Mouse (Mus musculus) heart, postnatal 25 days (tissue): ENCODE results near the gene Fggy. TPM values are rescaled to one million over a fixed set of nuclear protein-coding genes. Genes with fewer than 3 reads are reported as not detected.
A peak's percentile ranks its signal among the peaks of the same experiment; 100 is the strongest.

Experiments
- DNase-seq: peaks from one replicate; pipeline ENCODE4 v3.0.0; 2022; ENCODE audit warnings: low spot score
- intact Hi-C: fragments of 180-260 bp; cut with DNase I; formaldehyde crosslinking; loops from one replicate; pipeline ENCODE4 v1.15.1; 2025
- total RNA-seq, 2 experiments: library from RNA; stranded (reverse); gene quantifications; 2 replicates each; pipeline ENCODE4 v1.2.3; 2021

Fggy gene
- total RNA-seq, 2 experiments from 2014 or later = 4.6 to 7.8 TPM

DNA sequence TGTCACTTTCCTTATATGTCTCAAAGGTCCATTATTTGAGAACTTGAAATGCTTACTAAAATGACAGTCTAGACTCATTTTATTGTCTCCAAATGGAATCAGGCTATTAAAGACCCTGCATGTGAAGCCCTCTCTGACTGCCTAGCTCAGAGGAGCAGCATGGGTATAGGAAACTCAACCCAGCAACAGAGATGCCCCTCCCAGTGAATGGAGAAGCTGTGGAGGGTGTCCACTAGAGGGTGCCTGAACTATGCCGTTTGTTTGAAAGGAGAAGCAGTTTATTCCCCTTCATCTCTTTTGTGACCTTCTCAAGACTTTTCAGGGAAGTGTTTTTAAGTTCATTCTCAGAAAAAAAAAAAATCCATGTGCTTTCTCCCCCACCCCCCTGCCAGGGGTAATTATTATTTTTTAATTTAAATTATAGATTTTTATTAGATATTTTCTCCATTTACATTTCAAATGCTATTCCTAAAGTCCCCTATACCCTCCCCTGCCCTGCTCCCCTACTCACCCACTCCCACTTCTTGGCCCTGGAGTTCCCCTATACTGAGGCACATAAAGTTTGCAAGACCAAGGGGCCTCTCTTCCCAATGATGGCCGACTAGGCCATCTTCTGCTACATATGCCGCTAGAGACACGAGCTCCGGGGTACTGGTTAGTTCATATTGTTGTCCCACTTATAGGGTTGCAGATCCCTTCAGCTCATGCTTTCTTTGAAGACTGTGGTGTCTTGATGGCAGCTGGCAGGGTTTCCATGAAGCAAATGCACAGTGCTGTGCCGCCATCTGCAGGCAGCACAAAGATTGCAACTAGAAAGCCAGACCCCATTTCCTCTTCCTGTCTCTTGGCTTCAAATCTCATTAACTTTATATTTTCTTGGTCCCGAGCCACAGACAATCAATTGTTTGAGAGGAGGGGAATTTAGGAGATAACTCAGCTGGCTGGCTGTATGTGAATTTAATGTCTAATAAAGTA, 367.2 kb downstream of the Fggy start:
- intact Hi-C loops = loop anchor here (2.0 to 10.0 kb wide), 2 partner anchors 916 to 1260 kb away; no protein-coding TSS in a partner anchor
- peak; percentile 10 for DNase-seq

DNA sequence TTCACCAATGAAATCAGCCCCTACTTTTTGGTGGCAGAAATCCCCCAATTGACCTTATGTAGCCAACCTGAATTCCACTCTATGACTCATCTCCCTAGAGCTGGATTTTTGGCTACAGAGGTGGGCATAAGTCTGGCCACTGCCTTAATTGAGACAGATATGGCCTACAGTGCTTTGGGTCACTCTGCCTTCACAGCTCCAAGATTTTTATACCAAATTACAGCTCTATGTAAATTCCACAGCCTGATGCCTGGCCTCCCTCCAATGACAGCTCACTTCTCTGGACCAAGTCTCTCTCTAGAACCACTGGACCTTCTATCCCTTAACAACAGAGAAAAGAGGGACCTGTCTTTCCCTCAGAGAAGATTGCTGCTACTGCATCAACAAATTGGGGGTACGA, 371.5 kb downstream of the Fggy start:
- intact Hi-C loops = loop anchor here (10.0 kb wide), 1 partner anchor 1264 kb away; no protein-coding TSS in a partner anchor

DNA sequence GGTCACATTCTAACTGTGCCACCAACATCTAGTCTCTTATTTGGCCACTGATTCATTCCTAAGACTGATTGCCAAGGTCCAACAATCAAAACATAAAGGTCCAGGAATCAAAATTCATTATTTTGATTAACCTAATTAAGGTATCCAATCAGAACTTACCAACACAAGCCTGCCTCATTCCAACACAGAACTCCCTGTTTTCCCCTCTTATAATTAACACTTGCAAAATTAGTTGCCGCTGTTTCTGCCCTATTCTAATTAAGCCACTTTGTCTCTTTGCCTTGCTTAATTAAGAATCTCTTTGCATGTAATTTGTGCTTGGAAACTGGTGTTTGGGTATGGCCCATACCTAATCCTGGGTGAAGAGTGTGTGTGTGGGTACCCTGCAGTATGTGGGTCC, 372.6 kb downstream of the Fggy start:
- no peak for DNase-seq
- intact Hi-C loops = loop anchor here (10.0 kb wide), 1 partner anchor 1265 kb away; no protein-coding TSS in a partner anchor

More for the DNA sequence above, 371.5 kb downstream of the Fggy start:
- no peak for DNase-seq

DNA sequence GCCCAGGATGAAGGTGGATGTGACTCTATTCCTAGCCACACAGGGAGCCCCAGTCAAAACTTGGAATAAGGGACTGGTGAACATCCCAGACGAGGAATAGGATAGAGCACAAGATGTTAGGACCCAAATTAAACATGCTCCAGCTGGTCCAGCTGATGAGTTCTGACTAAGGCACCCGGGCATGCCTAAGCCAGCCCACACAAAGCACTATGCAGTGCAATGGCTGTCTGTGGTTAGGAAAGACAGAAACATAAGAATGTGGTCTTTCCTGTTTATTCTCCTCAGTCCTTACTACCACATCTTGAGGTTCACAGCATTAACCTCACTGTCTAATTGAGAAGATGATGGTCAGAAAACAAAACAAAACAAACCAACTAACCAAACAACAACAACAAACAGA, 374.0 kb downstream of the Fggy start:
- intact Hi-C loops = no loop called here
- no peak for DNase-seq

DNA sequence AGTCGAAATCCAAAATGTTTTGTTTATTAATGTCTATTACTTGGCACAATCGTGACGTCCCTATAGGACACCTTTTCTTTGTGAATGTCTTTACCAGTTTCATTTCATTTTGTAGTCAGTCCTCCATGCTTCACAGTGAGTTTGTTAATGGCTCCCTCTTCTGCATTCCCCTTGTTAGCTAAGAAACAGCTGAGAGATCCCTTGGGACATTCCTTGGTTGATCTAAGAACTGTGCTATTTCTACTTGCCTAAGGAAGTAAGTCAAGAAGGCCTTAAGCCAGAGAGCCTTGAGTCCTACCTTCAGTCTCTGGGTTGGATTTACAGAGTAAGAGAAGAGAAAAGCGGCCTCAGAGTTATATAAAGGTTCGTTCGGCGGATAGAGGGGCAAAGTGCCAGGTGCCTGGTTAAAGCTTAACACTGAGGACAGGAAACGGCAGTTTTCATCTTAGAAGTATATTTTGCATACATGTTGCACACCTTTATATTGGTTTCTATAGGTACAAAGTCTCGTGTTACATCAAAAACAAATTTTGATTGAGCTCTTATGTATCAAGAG, 376.6 kb downstream of the Fggy start:
- intact Hi-C loops = no loop called here
- no peak for DNase-seq

DNA sequence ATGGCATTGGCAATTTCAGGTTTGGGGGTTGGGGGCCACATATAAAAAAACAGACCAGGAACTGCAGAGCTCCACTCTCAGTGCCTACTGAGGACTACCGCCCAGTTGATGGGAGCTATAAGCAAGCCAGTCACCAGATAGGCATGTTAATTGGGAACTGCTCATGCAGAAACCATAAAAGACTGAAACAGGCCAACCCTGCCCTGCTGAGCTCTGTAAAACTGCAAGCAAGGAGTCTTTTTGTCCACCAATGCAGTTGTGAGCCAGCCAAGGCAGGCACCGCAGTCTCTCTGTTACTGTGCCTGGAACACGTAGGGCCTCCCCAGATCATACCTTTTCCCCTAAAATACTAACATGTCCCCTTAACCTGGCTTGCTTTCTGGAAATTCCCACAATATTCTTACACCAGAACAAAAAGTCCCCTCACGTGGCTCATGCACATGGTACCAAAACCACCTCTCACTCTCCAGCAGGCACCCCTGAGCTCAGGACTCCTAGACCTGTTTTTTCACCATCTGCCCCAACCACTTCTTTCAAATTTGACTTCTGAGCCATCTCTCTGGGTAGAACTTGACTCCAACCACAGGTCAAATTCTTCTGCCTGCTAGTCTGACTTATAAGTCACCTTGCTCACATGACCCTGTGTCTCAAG, 377.2 kb downstream of the Fggy start:
- no peak for DNase-seq
- intact Hi-C loops = no loop called here

DNA sequence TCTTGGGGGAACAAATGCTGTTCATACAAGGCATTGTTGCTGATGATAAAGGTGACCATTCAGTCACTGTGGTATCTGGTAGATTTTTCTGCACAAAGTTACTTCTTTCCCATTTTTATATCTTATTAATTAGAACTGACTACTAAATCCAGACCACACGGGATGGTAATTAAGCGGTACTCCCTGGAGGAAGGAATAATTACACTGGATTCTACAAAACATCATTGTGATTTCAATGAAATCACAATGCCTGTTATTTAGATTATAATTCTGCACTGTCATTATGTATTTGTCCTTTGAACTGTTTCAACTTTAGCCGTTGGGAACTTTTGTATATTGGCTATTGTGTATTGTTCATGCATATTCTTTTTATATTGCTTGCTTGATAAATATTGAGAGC, 381.4 kb downstream of the Fggy start:
- DNase-seq = no peak
- intact Hi-C loops = no loop called here

DNA sequence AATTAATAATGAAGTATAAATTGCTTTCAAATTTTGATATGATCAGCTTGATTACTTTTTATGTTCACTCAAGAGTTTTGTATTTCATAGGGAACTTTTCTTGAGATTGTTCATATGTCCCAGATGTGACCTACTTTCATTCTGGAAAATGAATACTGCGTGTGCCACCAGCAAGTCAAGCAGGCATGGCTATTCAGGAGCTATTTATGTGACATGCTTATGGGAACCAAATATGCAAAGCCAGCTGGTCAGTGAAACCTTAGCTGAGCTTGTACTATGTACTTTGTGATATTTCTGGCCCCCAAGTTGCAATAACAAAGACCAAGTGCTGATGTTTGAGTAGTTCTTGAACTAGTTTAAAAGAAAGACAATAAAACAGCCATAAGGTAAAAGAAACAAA, 390.6 kb downstream of the Fggy start:
- no peak for DNase-seq
- intact Hi-C loops = no loop called here

DNA sequence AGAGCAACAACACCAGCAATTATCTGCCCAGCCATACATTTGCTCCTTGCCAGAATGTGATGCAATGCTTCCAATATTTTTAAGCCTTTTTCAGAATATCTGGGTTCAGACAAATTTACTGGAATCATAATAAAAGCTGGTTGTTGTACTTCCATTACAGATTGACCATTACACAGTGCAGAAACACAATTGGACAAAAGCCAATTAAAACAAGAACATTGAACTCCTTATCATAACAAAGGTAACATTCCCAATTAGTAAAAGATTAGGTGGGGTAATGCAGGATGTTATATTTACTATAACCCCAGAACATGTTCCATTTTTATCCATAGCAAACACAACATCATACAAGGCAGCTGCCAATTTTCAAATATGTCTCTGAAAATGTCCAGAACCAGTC, 396.0 kb downstream of the Fggy start:
- intact Hi-C loops = no loop called here
- DNase-seq = no peak

DNA sequence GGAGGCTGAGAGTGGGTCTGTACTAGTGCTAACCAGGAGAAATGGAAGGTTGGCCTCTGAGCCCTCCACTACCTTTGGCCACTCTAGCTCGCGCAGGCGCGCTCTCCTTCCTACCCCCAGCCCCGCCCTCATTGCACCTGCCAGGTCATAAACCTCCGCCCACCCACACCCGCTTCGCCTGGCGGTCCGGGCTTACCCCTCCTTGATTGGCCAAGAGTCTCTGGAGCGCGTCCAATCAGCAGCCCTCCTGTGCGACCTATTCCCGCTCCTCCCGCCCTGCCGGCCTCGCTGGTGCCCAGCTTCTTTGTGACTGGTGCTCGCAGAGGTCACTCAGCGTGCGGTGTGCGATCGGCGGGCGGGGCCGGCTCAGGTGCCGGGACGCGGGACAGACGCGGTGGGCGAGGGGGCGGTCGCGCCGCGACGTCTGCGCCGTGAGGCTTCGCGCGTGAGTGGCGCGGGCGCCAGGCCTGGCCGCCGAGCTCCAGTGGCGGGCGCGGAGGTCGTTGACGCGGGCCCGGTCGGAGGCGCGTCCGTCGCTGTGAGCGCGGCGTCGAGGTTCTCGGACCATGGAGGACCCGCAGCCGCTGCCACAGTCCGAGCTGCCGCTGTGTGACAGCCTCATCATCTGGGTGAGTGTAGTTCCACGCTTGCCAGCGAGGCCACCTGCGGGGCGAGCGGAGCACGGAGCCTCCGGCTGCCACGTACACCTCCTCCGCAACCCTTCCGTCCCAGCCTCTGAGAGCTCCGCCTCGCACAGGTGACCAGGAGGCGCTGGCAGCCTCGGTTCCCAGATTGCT, 409.8 kb downstream of the Fggy start, which contains the start of gene Hook1:
Hook1 (plus strand) TSS at position 313 of the 797 bp plus-strand sequence.
- intact Hi-C loops = no loop called here

More for the DNA sequence above, 409.8 kb downstream of the Fggy start, which contains the start of gene Hook1:
- DNase-seq = peak; percentile 68
